Mouse (Mus musculus) erythroblast, embryonic 14.5 days (primary cell): Measurements from ENCODE around the gene Apbb2.

Experiments
- GATA1 ChIP-seq: IDR thresholded peaks from 2 replicates; pipeline ENCODE4 v1.6.1; 2012; ENCODE audit warnings: low read length, inconsistent platforms, mixed read lengths
- TAL1 ChIP-seq: IDR thresholded peaks from 3 replicates; pipeline ENCODE4 v1.6.1; 2012; ENCODE audit warnings: low read length, inconsistent platforms, mixed read lengths

GRCm38 (mm10) chr5:66340356-66341102 is 278.1 kb downstream of the Apbb2 start:
- TF ChIP-seq TAL1 (no peak), GATA1 (no peak)
